Mouse (Mus musculus) thymus, adult 18-20 months (tissue): ENCODE results near the gene Arhgap20.

Experiments used
- DNase-seq, 2 experiments: peaks; one replicate each; pipeline ENCODE4 v3.0.0; 2022; ENCODE audit warnings: mixed read lengths in 2 of 2

Arhgap20 gene

DNA sequence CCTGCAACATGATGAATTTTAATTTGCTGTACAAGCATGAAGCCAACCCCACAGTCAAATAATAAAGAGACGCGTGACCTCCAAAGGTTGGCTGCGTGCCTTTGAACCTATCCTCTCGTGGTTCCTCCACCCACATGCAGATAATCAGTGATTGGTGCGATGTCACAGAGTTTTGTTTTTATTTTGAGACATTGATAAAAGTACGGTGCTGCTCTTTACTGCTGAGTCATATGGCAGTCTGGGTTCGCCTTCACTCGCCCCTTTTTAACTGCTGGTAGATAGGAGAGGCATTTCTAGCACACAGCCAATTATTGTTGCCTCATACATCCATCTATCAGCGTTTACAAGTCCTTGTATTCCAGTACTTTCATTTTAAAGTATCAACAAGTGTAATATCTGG is 34.0 kb downstream of the Arhgap20 start:
- DNase-seq, result no peak

DNA sequence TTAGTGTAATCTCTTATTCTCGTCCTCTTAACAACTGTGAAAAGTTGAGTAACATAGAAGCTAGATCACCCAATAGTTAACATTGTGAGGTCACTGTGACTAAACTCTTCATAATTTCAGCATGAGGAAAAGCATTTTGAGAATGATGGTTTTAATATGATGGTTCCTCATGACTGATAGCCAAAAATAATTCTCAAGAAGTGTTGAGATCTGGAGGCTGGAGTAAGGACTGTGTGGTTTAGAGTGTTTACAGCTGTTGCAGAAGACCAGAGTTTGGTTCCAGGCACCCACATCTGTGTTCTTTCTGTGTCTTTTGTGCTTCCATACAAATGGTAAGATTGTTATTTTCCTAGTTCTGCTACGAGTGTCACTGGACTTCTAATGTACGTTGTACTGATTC is 42.1 kb downstream of the Arhgap20 start:
- no peak for DNase-seq

DNA sequence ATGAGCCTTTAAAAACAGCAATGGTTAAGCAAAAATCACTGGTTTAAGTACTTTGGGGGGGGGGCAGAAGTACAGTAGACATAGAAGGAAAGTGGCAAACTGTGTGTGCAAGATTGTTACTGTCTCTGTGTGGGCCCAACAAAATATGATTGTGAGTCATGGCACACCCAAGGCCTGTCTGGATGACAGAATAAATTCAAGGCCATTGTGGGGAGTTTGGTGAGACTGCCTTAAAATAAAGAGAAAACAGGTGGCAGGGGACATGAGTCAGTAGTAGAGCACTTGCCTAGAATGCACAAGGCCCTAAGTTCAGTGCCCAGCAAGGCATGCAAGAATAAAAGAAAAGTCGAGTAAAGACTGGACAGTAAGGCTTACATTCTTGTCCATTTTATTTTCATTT is 47.8 kb downstream of the Arhgap20 start:
- no peak for DNase-seq

DNA sequence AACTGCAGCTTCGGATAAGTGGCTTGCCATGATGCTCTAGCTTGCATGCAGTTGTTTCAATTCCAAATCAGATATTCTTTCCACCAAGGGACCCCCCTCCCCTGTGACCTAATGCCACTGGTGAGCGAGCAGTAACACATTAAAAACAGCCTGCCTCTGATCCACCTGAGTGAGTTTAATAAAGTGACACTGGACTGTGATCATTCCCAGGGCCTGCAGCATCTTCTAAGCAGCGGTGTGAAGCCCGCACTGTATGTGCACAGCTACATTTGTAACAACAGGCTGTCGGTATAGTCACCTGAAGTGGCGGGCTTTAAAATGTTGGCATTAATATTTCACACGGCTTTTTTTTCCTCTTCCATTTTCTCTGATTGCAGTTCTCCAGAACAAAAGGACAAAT is 59.4 kb downstream of the Arhgap20 start:
- no peak for DNase-seq

DNA sequence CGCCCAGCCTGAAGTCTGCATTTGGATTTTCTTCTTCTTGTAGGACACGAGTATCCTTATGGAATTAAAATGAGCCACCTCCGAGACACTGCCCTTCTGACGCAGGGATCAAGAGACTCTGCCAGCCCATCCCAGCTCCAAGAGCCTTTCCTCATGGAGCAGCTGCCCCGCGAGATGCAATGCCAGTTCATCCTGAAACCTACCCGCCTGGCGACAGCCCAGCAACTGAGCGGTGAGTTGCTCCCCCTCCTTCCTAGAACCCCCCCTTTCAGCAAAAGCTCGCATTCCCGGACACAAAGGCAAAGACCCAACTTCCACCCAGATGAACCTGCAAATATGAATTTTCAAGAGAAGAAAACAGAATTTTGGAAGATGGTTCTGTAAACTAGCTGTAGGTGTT is 66.5 kb downstream of the Arhgap20 start:
- no peak for DNase-seq

DNA sequence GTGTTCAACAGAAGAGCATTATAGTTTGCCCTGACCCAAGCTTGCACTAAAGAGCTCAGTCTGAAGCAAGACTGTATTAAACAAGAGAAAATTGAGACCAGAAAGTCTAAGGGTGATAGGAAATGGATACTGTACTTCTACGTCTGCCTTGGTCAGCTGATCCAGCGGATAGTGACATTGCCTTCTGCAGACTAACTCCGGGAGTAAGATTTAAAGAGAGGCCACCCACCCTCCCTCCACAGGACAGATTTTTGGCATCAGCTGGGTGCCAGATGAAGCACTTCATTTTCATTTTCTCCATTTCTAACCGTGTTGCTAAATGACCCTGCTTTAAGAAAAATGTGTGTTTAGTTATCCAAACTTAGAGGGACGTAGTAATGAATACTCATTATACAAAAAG is 67.2 kb downstream of the Arhgap20 start:
- DNase-seq, result no peak

DNA sequence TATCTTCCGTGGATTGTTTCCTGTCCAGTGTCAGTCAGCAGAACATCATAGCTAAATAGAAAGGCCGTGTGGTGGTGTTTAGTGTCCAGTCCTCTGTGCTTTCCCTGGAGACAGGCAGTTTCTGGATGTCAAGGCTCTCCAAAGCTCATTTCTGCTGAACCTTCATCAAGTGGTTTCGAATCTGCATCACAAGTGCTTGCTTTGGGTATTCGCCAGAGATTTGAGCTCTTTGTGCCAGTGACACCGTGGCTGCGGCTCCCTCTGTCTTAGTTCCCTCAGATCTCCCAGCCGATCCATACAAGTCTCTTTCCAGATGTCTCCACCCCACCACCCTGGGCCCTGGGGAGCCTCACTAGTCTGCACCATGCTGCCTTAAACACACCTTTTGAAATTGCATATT is 72.6 kb downstream of the Arhgap20 start:
- DNase-seq, result no peak

DNA sequence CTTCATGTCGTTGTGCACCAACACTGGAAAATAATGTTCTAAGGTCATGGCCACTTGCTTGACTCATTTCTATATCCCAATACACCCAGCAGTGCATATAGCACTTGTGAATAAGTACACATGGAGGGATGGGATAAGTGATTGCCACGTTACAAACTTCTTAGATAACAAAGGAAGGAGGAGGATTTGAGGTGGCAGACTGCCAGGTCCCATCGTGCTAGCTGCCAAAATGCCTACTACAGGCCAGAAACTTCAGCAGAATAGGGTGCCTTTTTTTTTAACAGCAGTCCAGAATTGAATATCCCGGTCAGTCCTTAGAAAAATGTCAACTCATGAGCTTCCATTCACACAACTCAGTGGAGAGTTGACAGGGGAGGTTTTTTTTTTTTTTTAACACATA is 78.1 kb downstream of the Arhgap20 start:
- DNase-seq, result no peak

DNA sequence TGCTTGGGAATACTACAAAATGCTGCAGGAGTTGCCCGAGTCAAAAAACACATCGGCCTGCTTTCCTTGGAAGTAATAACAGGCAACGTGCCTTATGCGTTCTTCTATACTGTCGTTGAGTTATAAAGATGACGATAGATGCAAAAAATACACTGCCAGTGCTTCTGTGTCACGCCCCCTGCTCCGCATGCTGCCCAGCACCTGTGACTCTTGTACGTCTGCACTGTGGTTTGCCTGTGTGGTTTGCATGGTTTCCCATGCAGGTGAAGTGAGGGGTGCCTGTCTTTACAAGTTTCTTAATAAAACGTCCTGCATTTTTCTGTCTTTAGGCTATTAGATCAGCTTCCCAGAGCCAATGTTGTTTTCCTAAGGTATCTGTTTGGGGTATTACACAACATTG is 80.7 kb downstream of the Arhgap20 start:
- DNase-seq, result peak; percentile 65 to 79

DNA sequence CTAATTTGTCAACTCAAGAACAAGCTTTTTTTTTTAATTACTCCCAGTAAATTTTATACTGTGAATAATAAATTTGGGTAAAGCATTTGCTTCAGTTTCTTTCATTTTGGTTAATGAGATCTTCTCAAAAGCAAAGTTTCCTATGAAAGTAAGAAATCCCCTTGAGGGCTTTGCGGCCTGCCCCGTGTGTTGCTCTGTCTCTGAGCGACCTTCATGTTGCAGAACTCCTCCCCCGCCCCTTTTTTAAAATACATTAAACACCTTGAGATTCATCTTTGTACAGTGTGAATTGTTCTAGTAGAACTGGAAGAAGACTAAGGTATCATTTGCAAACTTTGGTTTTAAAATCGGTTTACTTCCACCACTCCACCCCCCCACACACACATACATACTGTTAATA is 88.6 kb downstream of the Arhgap20 start:
- no peak for DNase-seq

DNA sequence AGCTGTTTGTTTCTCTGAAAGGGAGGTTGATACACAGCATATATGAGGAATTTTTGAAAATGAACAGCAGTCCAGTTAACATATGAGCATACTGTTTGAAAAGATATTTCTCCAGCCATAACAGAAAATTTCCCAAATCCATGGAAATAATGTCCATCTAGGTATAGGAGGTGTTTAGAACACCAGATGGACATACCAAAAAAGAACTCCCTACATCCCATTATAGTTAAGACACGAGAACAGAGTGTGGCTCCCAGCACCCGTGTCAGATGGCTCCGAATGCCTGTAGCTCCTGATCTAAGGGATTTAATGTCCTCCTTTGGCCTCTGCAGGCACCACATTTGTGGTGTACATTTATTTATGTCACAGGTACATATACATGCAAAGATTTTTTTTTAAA is 99.1 kb downstream of the Arhgap20 start:
- DNase-seq, result no peak

DNA sequence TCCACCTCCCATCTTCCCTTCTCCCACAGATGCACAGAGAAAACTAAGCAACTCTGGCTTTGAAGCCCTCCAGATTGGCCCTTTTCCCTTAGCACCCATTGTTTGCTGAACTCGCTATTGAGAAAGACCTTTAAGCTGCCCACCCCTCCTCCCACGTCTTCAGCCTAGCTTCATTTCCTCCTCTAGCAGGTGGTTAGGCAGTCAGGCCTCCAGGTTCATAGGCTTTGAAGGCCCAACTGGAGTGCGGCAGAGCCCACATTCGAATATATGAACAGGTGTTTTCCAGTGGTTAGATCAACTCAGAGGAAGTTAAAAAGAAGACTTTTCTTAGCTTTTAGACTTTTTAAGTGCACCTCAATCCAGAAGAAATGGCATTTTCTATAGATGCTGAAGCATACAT is 101.5 kb downstream of the Arhgap20 start:
- DNase-seq, result peak; percentile 61 to 78

DNA sequence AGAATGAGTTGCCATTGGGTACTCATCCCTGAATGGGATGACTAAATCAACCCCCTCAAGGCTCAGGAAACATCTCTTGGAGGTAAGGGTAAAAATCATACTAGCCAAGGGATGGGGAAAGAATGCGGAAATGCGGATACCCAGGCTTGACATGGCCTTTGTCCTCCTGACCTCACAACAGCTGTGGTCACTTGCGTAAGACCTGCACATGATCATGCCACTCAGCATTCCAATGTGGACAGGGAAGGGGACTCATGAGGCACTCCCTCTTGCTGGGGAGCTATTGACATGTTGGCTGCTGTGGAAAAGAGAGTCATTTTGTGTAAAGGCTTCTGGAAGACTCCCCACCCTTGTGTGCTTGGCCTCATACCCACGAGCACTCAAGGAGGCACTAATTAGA is 103.9 kb downstream of the Arhgap20 start:
- no peak for DNase-seq

DNA sequence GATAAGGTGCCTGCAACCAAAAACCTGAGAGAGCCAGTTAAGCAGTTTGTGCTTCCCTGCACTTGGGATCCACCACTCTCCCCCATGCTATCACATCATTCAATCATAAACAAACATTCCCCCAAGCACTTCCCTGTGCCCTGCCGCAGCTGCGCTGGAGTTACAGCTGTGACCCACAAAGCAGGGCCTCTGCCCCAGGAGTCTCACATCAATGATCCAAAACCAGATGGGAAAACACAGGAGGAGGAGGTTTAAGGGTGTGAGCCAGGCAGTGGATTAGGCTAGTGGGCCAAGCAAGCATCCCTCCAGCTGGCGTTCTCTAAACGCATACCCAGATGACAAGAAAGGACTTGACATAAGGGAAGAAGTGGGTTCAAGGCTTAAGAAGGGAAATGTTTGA is 109.2 kb downstream of the Arhgap20 start:
- DNase-seq, result no peak

DNA sequence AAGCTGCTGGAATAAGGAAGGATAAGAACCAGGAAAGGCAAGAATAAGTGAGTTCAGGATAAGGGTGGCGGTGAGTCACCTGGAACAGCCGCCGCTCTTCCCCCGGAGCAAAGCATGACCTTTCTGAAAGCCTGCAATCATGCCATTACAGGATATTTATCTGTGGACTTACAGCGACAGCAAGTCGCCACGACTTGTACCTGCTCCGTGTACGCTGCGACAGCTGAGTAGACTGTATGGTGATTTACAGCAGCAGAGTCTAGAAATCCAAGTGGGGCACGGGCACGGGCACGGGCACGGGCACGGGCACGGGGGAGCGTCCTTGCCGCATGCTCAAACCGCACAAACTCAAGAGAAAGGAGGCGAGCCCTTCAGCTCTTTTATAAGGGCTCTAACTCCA is 110.4 kb downstream of the Arhgap20 start:
- no peak for DNase-seq

DNA sequence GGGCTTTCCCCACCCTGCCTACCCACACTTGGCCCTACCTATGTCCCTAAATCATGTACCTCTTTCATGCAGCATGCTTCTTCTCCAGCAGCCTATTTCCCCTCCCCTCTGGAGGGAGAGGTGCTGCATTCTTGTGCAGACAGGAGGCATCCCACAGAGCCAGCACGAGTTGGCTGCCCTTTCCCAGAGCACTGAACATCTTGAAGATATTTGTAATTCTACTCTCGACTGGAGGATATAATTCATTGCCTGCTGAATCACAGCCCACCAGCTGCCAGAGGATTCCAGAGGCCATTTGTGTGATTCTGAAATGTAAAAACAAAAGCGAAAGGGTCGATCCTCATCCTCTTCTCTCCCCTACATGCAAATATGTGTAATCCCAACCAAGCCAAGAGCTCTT is 116.2 kb downstream of the Arhgap20 start:
- DNase-seq, result no peak

DNA sequence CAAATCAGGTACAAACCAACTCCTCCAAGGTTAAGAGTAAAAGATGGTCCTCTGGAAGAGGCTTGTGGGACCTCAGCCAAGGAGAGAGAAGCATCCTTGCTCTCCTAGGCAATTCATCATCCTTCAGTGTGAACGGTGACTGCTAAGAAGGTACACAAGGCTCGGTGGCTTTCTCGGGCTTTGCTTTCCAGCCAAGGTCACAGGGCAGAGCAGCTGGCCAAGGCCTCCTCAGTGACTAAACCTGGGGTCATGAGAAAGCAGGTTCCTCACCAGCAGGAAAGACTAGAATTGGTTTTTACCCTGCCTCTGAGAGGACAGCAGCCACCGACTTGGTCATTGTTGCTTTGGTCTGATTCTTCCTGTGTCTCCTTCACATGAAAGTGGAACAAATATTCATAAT is 116.7 kb downstream of the Arhgap20 start:
- DNase-seq, result no peak

DNA sequence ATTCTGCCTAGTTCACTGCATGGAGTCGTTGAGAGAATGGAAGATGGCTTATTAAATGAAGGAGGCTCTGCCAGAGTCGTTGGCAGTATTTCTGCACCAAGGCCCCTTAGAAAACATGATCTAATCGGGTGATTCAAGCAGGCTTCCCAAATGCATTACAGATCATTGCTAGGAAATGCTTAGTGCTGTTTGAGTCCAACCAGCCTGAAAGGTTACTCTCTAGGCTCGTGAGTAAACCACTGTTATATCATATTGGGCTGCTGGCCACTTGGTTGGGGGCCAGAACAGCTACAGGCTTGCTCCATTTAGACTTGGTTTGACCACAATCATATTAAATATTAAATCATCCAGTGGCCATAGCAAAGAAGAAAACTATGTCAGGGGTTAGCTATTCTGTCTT is 118.2 kb downstream of the Arhgap20 start:
- no peak for DNase-seq

DNA sequence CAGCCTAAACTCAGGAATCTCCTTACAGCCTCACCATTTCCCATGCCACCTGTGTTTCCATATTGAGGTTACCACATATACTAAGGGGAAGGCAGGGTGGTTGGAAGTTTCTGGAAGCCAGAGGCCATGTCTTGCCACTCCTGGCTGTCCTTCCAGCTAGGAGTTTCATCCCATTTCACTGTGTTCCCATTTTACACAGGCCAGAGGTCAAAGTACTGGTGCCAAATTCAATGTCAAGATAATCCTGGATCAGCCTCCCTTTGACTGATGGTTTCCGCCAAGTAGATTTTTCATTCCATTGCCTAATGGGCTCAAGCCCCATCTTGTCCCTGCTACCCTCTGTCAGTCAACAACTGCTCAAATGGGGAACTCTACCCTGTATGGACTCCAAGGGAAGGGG is 127.8 kb downstream of the Arhgap20 start:
- no peak for DNase-seq
